Mouse (Mus musculus) neural tube, embryonic 13.5 days (tissue): ENCODE data around the gene Sp7. TPM values are rescaled to one million over a fixed set of nuclear protein-coding genes. Genes with fewer than 3 reads are reported as not detected.

Experiments used
- ATAC-seq: fragments of 200-750 bp; cut with Nextera tagmentation; 2 replicates; pipeline ENCODE4 v1.8.0; 2017; ENCODE audit warnings: low read depth, mild to moderate bottlenecking, moderate TSS enrichment, moderate library complexity
- H3K27ac ChIP-seq: fragments of 300-500 bp; sonication (generic); replicated peaks from 2 replicates; pipeline ENCODE4 v1.5.1; 2015; ENCODE audit warnings: moderate library complexity, mild to moderate bottlenecking, inconsistent platforms
- H3K27me3 ChIP-seq: fragments of 300-500 bp; sonication (generic); 2 replicates; pipeline ENCODE4 v1.6.1; 2015; ENCODE audit warnings: mild to moderate bottlenecking, inconsistent platforms
- H3K36me3 ChIP-seq: fragments of 300-500 bp; sonication (generic); 2 replicates; pipeline ENCODE4 v1.6.1; 2015; ENCODE audit warnings: mild to moderate bottlenecking, inconsistent platforms
- H3K4me1 ChIP-seq: fragments of 300-500 bp; sonication (generic); replicated peaks from 2 replicates; pipeline ENCODE4 v1.6.1; 2015; ENCODE audit warnings: inconsistent platforms
- H3K4me2 ChIP-seq: fragments of 300-500 bp; sonication (generic); 2 replicates; pipeline ENCODE4 v1.6.1; 2015; ENCODE audit warnings: inconsistent platforms, mild to moderate bottlenecking, moderate library complexity
- H3K4me3 ChIP-seq: fragments of 300-500 bp; sonication (generic); 2 replicates; pipeline ENCODE4 v1.5.1; 2015; ENCODE audit warnings: mild to moderate bottlenecking, inconsistent platforms
- H3K9ac ChIP-seq: fragments of 300-500 bp; sonication (generic); 2 replicates; pipeline ENCODE4 v1.6.1; 2015; ENCODE audit warnings: moderate library complexity, mild to moderate bottlenecking, inconsistent platforms
- H3K9me3 ChIP-seq: fragments of 300-500 bp; sonication (generic); 2 replicates; pipeline ENCODE4 v1.6.1; 2016; ENCODE audit warnings: inconsistent platforms
- WGBS: fragments of 180-500 bp; shearing (Covaris S2); methylation state at CpG from one replicate; pipeline ENCODE4 v1.1.7; 2015; 5-methylcytosine and 5-hydroxymethylcytosine counted together
- polyA plus RNA-seq: library from polyadenylated mRNA; unstranded; fragments of >200 nt; fragmentation: Nextera tagmentation; extraction: Ambion mirVana; gene quantifications from 2 replicates; pipeline ENCODE4 v1.2.1, GENCODE M21; 2015

Sp7 gene
- polyA plus RNA-seq, 1 experiment from 2014 or later, result 0.47 TPM

- H3K4me2 ChIP-seq, result peak overlapping the region; percentile 84
- WGBS, result 3% methylated on average over 10 of the region's 10 CpGs
- no peak overlapping the region for H3K4me3 ChIP-seq
- no peaks in the 10 kb centered on the region for H3K36me3 ChIP-seq
- peak overlapping the region; percentile 18; the same call in 1 of the 2 replicates for H3K9ac ChIP-seq
- 0 out of 2 replicates have a peak, but pooled peaks cover 4% of the 10 kb centered on the region for H3K27me3 ChIP-seq
- peak; percentile 19; the same call in 1 of the 2 replicates for ATAC-seq
- H3K4me1 ChIP-seq, result peaks cover 22% of the 10 kb centered on the region
- peak overlapping the region; percentile 73 for H3K27ac ChIP-seq
- no peaks in the 10 kb centered on the region for H3K9me3 ChIP-seq
Observed at GRCm38 (mm10) chr15:102377810-102378262, 10.9 kb upstream of the Sp7 start.

- H3K9ac ChIP-seq, result peak overlapping the region; percentile 75
- 0% methylated on average over 7 of the region's 7 CpGs for WGBS
- no peaks in the 10 kb centered on the region for H3K9me3 ChIP-seq
- 0 out of 2 replicates have a peak, but pooled peaks cover 4% of the 10 kb centered on the region for H3K27me3 ChIP-seq
- no peaks in the 10 kb centered on the region for H3K36me3 ChIP-seq
- peak overlapping the region; percentile 51 for H3K4me3 ChIP-seq
- H3K27ac ChIP-seq, result peak overlapping the region; percentile 73
- H3K4me1 ChIP-seq, result peaks cover 22% of the 10 kb centered on the region
- ATAC-seq, result peak; percentile 52
- peak overlapping the region; percentile 84 for H3K4me2 ChIP-seq
Observed at GRCm38 (mm10) chr15:102377163-102377543, 10.2 kb upstream of the Sp7 start.

GRCm38 (mm10) chr15:102376453-102377162, 9.6 kb upstream of the Sp7 start:
- WGBS, result under 1% methylated on average over 42 of the region's 43 CpGs
- Histone ChIP-seq H3K4me3 (peak overlapping the region; percentile 51), H3K36me3 (no peaks in the 10 kb centered on the region), H3K4me2 (peak overlapping the region; percentile 84), H3K4me1 (peaks cover 19% of the 10 kb centered on the region), H3K27me3 (0 out of 2 replicates have a peak, but pooled peaks cover 4% of the 10 kb centered on the region), H3K9me3 (no peaks in the 10 kb centered on the region), H3K9ac (peak overlapping the region; percentile 75), H3K27ac (peak overlapping the region; percentile 73)
- ATAC-seq, result peak; percentile 80

- no peak overlapping the region for H3K4me3 ChIP-seq
- H3K36me3 ChIP-seq, result no peaks in the 10 kb centered on the region
- peaks cover 30% of the 10 kb centered on the region for H3K4me1 ChIP-seq
- H3K4me2 ChIP-seq, result no peak overlapping the region
- WGBS, result 12% methylated on average over 10 of the region's 10 CpGs
- no peak for ATAC-seq
- H3K27me3 ChIP-seq, result peaks cover 19% of the 10 kb centered on the region
- H3K27ac ChIP-seq, result no peak overlapping the region
- H3K9me3 ChIP-seq, result no peaks in the 10 kb centered on the region
- H3K9ac ChIP-seq, result 0 out of 2 replicates have a peak overlapping the region, but pooled peaks have one; percentile 31
Observed at GRCm38 (mm10) chr15:102370727-102371126, 3.7 kb upstream of the Sp7 start.

- 9% methylated on average over 13 of the region's 13 CpGs for WGBS
- no peaks in the 10 kb centered on the region for H3K36me3 ChIP-seq
- H3K4me2 ChIP-seq, result no peak overlapping the region
Observed at GRCm38 (mm10) chr15:102369972-102370371, 3.0 kb upstream of the Sp7 start.

GRCm38 (mm10) chr15:102366238-102366637, 744 bp downstream of the Sp7 start:
- 5% methylated on average over 7 of the region's 7 CpGs for WGBS
- 0 out of 2 replicates have a peak, but pooled peaks have one; percentile 10 for ATAC-seq
- Histone ChIP-seq H3K4me1 (peaks cover 33% of the 10 kb centered on the region), H3K27me3 (peaks cover 35% of the 10 kb centered on the region), H3K4me3 (peak overlapping the region; percentile 23), H3K4me2 (peak overlapping the region; percentile 53), H3K9ac (peak overlapping the region; percentile 63), H3K9me3 (no peaks in the 10 kb centered on the region), H3K27ac (no peak overlapping the region), H3K36me3 (no peaks in the 10 kb centered on the region)

More at GRCm38 (mm10) chr15:102369972-102370371, 3.0 kb upstream of the Sp7 start:
- Histone ChIP-seq H3K9me3 (no peaks in the 10 kb centered on the region), H3K4me3 (no peak overlapping the region), H3K4me1 (peaks cover 30% of the 10 kb centered on the region), H3K9ac (no peak overlapping the region), H3K27ac (no peak overlapping the region), H3K27me3 (peaks cover 19% of the 10 kb centered on the region)
- no peak for ATAC-seq

- Histone ChIP-seq H3K4me1 (peaks cover 19% of the 10 kb centered on the region), H3K9me3 (no peaks in the 10 kb centered on the region), H3K27ac (no peak overlapping the region), H3K4me3 (no peak overlapping the region), H3K36me3 (no peaks in the 10 kb centered on the region), H3K27me3 (peaks cover 33% of the 10 kb centered on the region), H3K9ac (no peak overlapping the region), H3K4me2 (no peak overlapping the region)
- no peak for ATAC-seq
- 97% methylated on average over 1 of the region's 1 CpGs for whole genome bisulfite sequencing
Observed at GRCm38 (mm10) chr15:102364678-102365077, 2.3 kb downstream of the Sp7 start.

GRCm38 (mm10) chr15:102362648-102363047, 4.3 kb downstream of the Sp7 start:
- no peak for ATAC-seq
- Histone ChIP-seq H3K4me3 (no peak overlapping the region), H3K4me2 (peak overlapping the region; percentile 26; the same call in 1 of the 2 replicates), H3K9ac (peak overlapping the region; percentile 54; the same call in 1 of the 2 replicates), H3K9me3 (no peaks in the 10 kb centered on the region), H3K27me3 (peaks cover 53% of the 10 kb centered on the region), H3K36me3 (no peaks in the 10 kb centered on the region), H3K4me1 (peaks cover 36% of the 10 kb centered on the region), H3K27ac (no peak overlapping the region)
- 20% methylated on average over 13 of the region's 14 CpGs for WGBS

- Histone ChIP-seq H3K4me3 (0 out of 2 replicates have a peak overlapping the region, but pooled peaks have one; percentile 16), H3K36me3 (no peaks in the 10 kb centered on the region), H3K4me1 (peaks cover 41% of the 10 kb centered on the region), H3K9me3 (no peaks in the 10 kb centered on the region), H3K9ac (0 out of 2 replicates have a peak overlapping the region, but pooled peaks have one; percentile 41), H3K27ac (no peak overlapping the region), H3K4me2 (peak overlapping the region; percentile 47; the same call in 1 of the 2 replicates), H3K27me3 (peaks cover 62% of the 10 kb centered on the region)
- ATAC-seq, result no peak
- WGBS, result 28% methylated on average over 5 of the region's 5 CpGs
Observed at GRCm38 (mm10) chr15:102358834-102359233, 8.1 kb downstream of the Sp7 start.

- Histone ChIP-seq H3K9ac (peak overlapping the region; percentile 41), H3K27me3 (peaks cover 55% of the 10 kb centered on the region), H3K4me1 (peaks cover 41% of the 10 kb centered on the region), H3K9me3 (no peaks in the 10 kb centered on the region), H3K4me2 (peak overlapping the region; percentile 47), H3K27ac (no peak overlapping the region), H3K4me3 (peak overlapping the region; percentile 16), H3K36me3 (no peaks in the 10 kb centered on the region)
- WGBS, result 2% methylated on average over 25 of the region's 25 CpGs
- no peak for ATAC-seq
Observed at GRCm38 (mm10) chr15:102358126-102358525, 8.9 kb downstream of the Sp7 start.

GRCm38 (mm10) chr15:102356501-102357325, 10.3 kb downstream of the Sp7 start:
- Histone ChIP-seq H3K27ac (peak overlapping the region; percentile 38; the same call in 1 of the 2 replicates), H3K9me3 (no peaks in the 10 kb centered on the region), H3K4me1 (peaks cover 38% of the 10 kb centered on the region), H3K9ac (peak overlapping the region; percentile 73), H3K4me2 (peak overlapping the region; percentile 95), H3K36me3 (no peaks in the 10 kb centered on the region), H3K4me3 (peak overlapping the region; percentile 49; the same call in 1 of the 2 replicates), H3K27me3 (peaks cover 45% of the 10 kb centered on the region)
- no peak for ATAC-seq
- 24% methylated on average over 16 of the region's 16 CpGs for WGBS
